Mouse (Mus musculus) CD8-positive naive resting alpha-beta T cell, adult 2 months (primary cell): ENCODE data around the gene Mfap3.

Experiments
- DNase-seq, 2 experiments: peaks; one replicate each; pipeline ENCODE4 v3.0.0; 2022; ENCODE audit warnings: low read depth in 2 of 2, low spot score in 2 of 2

Mfap3 gene

GRCm38 (mm10) chr11:57582818-57583635, 64.6 kb downstream of the Mfap3 start:
- no peak for DNase-seq
